Mouse (Mus musculus): ENCODE results near the gene Myrf.

The Myrf gene

GRCm38 (mm10) chr19:10248128-10248527, 7.6 kb upstream of the Myrf start:
- DNase-seq (ENCODE audit: low spot score): no peak

GRCm38 (mm10) chr19:10247165-10247564, 6.6 kb upstream of the Myrf start:
- DNase-seq (ENCODE audit: low spot score): no peak

- DNase-seq (ENCODE audit: low spot score): peak; percentile 88
Measured at GRCm38 (mm10) chr19:10244183-10244582, 3.6 kb upstream of the Myrf start.

GRCm38 (mm10) chr19:10242916-10243315, 2.4 kb upstream of the Myrf start:
- DNase-seq (ENCODE audit: low spot score): no peak

- no peak for DNase-seq (ENCODE audit: low spot score)
Measured at GRCm38 (mm10) chr19:10239975-10240653, 434 bp downstream of the Myrf start.

GRCm38 (mm10) chr19:10239419-10239818, 1.1 kb downstream of the Myrf start:
- DNase-seq (ENCODE audit: low spot score): no peak

- no peak for DNase-seq (ENCODE audit: low spot score)
Measured at GRCm38 (mm10) chr19:10238477-10238876, 2.1 kb downstream of the Myrf start.

GRCm38 (mm10) chr19:10235784-10236565, 4.6 kb downstream of the Myrf start:
- DNase-seq (ENCODE audit: low spot score): no peak

- no peak for DNase-seq (ENCODE audit: low spot score)
Measured at GRCm38 (mm10) chr19:10232327-10233017, 8.1 kb downstream of the Myrf start.

- DNase-seq (ENCODE audit: low spot score): no peak
Measured at GRCm38 (mm10) chr19:10231871-10232270, 8.7 kb downstream of the Myrf start.

- DNase-seq (ENCODE audit: low spot score): no peak
Measured at GRCm38 (mm10) chr19:10231016-10231415, 9.5 kb downstream of the Myrf start.

- DNase-seq (ENCODE audit: low spot score): no peak
Measured at GRCm38 (mm10) chr19:10225767-10226166, 14.8 kb downstream of the Myrf start.

- no peak for DNase-seq (ENCODE audit: low spot score)
Measured at GRCm38 (mm10) chr19:10224637-10225453, 15.7 kb downstream of the Myrf start.

- no peak for DNase-seq (ENCODE audit: low spot score)
Measured at GRCm38 (mm10) chr19:10223561-10223960, 17.0 kb downstream of the Myrf start.

- DNase-seq (ENCODE audit: low spot score): no peak
Measured at GRCm38 (mm10) chr19:10222656-10223055, 17.9 kb downstream of the Myrf start.

GRCm38 (mm10) chr19:10221585-10221984, 19.0 kb downstream of the Myrf start:
- no peak for DNase-seq (ENCODE audit: low spot score)

- DNase-seq (ENCODE audit: low spot score): no peak
Measured at GRCm38 (mm10) chr19:10219593-10219992, 21.0 kb downstream of the Myrf start.

- DNase-seq (ENCODE audit: low spot score): peak; percentile 73
Measured at GRCm38 (mm10) chr19:10219108-10219507, 21.4 kb downstream of the Myrf start.

GRCm38 (mm10) chr19:10216101-10216500, 24.4 kb downstream of the Myrf start:
- no peak for DNase-seq (ENCODE audit: low spot score)

GRCm38 (mm10) chr19:10213796-10214471, 26.6 kb downstream of the Myrf start:
- no peak for DNase-seq (ENCODE audit: low spot score)

GRCm38 (mm10) chr19:10210885-10211284, 29.7 kb downstream of the Myrf start:
- DNase-seq (ENCODE audit: low spot score): no peak
